Mouse (Mus musculus): ENCODE data around the gene Wdr78. TPM values are rescaled to one million over a fixed set of nuclear protein-coding genes. Genes with fewer than 3 reads are reported as not detected.

The Wdr78 gene
- total and polyA plus RNA-seq, 2 experiments from 2014 or later = 2.9 to 10.0 TPM

GRCm38 (mm10) chr4:103112651-103113050 lies 1.7 kb downstream of the Wdr78 start:
- Histone ChIP-seq H3K4me3 (ENCODE audit: low read depth, low read length) (no peak overlapping the region), H3K36me3 (ENCODE audit: insufficient read depth) (no peaks in the 10 kb centered on the region), H3K9ac (no peak overlapping the region), H3K9me3 (ENCODE audit: low read length) (no peaks in the 10 kb centered on the region), H3K4me2 (ENCODE audit: low read depth) (peak overlapping the region; percentile 68), H3K27ac (ENCODE audit: low read depth, low read length) (no peak overlapping the region), H3K27me3 (ENCODE audit: insufficient read depth, low read length) (no peaks in the 10 kb centered on the region), H3K4me1 (ENCODE audit: insufficient read depth) (peaks cover 19% of the 10 kb centered on the region)
- no peak for TF ChIP-seq CTCF (IDR thresholded peaks at IDR 0.05; ENCODE audit: low read depth)
- DNase-seq (no peak), ATAC-seq (no peak)
- WGBS = 20% methylated on average over 7 of the region's 7 CpGs

- 92% methylated on average over 5 of the region's 5 CpGs for WGBS
- Histone ChIP-seq H3K27ac (ENCODE audit: low read depth, low read length) (no peak overlapping the region), H3K4me1 (ENCODE audit: insufficient read depth) (no peaks in the 10 kb centered on the region), H3K4me2 (ENCODE audit: low read depth) (no peak overlapping the region), H3K36me3 (ENCODE audit: insufficient read depth) (no peaks in the 10 kb centered on the region), H3K9ac (no peak overlapping the region), H3K4me3 (ENCODE audit: low read depth, low read length) (no peak overlapping the region), H3K27me3 (ENCODE audit: insufficient read depth, low read length) (no peaks in the 10 kb centered on the region), H3K9me3 (ENCODE audit: low read length) (no peaks in the 10 kb centered on the region)
- DNase-seq (no peak), ATAC-seq (no peak)
- no peak for TF ChIP-seq CTCF (IDR thresholded peaks at IDR 0.05; ENCODE audit: low read depth)
Measured at GRCm38 (mm10) chr4:103098532-103098931, 15.8 kb downstream of the Wdr78 start.

GRCm38 (mm10) chr4:103095921-103096320 lies 18.4 kb downstream of the Wdr78 start:
- no peak overlapping the region for H3K4me2 ChIP-seq (ENCODE audit: low read depth)
- no peaks in the 10 kb centered on the region for H3K9me3 ChIP-seq (ENCODE audit: low read length)
- TF ChIP-seq CTCF (IDR thresholded peaks at IDR 0.05; ENCODE audit: low read depth) = no peak
- no peak overlapping the region for H3K9ac ChIP-seq
- no peak for ATAC-seq
- H3K4me3 ChIP-seq (ENCODE audit: low read depth, low read length) = no peak overlapping the region
- H3K36me3 ChIP-seq (ENCODE audit: insufficient read depth) = no peaks in the 10 kb centered on the region
- no peaks in the 10 kb centered on the region for H3K27me3 ChIP-seq (ENCODE audit: insufficient read depth, low read length)
- no peaks in the 10 kb centered on the region for H3K4me1 ChIP-seq (ENCODE audit: insufficient read depth)
- H3K27ac ChIP-seq (ENCODE audit: low read depth, low read length) = no peak overlapping the region
- WGBS = 91% methylated on average over 8 of the region's 8 CpGs
- no peak for DNase-seq

GRCm38 (mm10) chr4:103085237-103085636 lies 29.1 kb downstream of the Wdr78 start:
- H3K36me3 ChIP-seq (ENCODE audit: insufficient read depth) = no peaks in the 10 kb centered on the region
- H3K4me1 ChIP-seq (ENCODE audit: insufficient read depth) = no peaks in the 10 kb centered on the region
- ATAC-seq (no peak), DNase-seq (no peak)
- no peaks in the 10 kb centered on the region for H3K27me3 ChIP-seq (ENCODE audit: insufficient read depth, low read length)
- H3K4me3 ChIP-seq (ENCODE audit: low read depth, low read length) = no peak overlapping the region
- no peak for TF ChIP-seq CTCF (IDR thresholded peaks at IDR 0.05; ENCODE audit: low read depth)
- H3K27ac ChIP-seq (ENCODE audit: low read depth, low read length) = no peak overlapping the region
- WGBS = 92% methylated on average over 5 of the region's 5 CpGs
- no peaks in the 10 kb centered on the region for H3K9me3 ChIP-seq (ENCODE audit: low read length)
- no peak overlapping the region for H3K9ac ChIP-seq
- H3K4me2 ChIP-seq (ENCODE audit: low read depth) = no peak overlapping the region

DNA sequence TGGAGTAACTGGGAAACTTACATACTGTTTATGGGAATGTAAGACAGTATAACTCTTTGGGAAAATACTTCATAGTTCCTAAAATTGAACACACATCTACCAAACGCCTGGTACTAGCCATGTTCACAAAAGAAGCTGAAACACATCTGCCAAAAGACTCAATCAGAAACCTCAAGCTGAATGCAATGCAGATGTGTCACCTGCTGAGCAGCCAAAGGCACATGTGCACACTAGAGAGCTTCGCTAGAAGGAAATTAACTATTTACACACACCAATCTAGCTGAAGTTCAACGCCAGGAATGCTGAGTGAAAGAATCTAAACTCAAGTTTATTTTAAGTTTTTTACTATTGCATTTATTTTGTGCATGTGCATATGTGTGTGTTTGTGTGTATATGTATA lies 43.7 kb downstream of the Wdr78 start:
- no peak for DNase-seq
- Histone ChIP-seq H3K9me3 (ENCODE audit: low read length) (no peaks in the 10 kb centered on the region), H3K27ac (ENCODE audit: low read depth, low read length) (no peak overlapping the region), H3K4me2 (ENCODE audit: low read depth) (no peak overlapping the region), H3K9ac (no peak overlapping the region), H3K4me3 (ENCODE audit: low read depth, low read length) (no peak overlapping the region), H3K4me1 (ENCODE audit: insufficient read depth) (no peaks in the 10 kb centered on the region), H3K36me3 (ENCODE audit: insufficient read depth) (no peaks in the 10 kb centered on the region), H3K27me3 (ENCODE audit: insufficient read depth, low read length) (no peaks in the 10 kb centered on the region)
- no peak for ATAC-seq
- 70% methylated on average over 3 of the region's 3 CpGs for WGBS
- TF ChIP-seq CTCF (IDR thresholded peaks at IDR 0.05; ENCODE audit: low read depth) = no peak

DNA sequence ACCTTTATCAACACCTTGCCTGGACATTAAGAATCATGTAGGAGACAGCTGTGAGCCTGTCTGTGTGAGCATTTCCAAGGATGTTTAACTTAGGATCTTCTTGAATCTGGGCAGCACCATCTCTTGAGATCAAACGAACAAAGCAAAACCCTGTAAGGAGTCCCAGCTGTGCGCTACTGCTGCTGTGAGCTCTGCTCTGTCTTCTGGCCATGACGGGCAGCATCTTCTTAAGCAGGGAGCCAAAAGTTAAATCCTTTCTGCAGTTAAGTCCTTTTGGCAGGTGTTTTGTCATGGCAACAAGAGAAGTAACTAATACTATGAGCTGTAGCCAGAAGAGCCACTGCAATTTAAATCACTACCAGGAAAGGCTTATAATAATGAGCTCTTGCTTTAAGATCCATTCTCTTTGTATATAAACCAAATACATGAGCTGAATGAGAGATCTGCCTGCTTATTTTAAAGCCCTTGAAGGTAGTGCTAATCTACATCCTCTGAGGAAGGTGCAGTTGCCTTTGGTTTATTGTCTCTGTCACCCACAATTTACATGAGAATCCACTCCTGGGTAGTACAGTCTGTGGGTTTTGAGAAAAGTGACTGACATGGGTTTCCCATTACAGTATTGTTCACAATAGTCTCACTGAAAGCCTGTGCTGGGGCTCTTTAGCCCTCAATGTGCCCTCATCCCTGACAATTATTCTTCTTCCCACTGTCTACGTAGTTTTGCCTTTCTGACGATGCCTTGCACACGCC lies 46.3 kb downstream of the Wdr78 start:
- Histone ChIP-seq H3K4me1 (ENCODE audit: insufficient read depth) (no peaks in the 10 kb centered on the region), H3K9ac (no peak overlapping the region), H3K27me3 (ENCODE audit: insufficient read depth, low read length) (no peaks in the 10 kb centered on the region), H3K27ac (ENCODE audit: low read depth, low read length) (no peak overlapping the region), H3K4me2 (ENCODE audit: low read depth) (no peak overlapping the region), H3K36me3 (ENCODE audit: insufficient read depth) (no peaks in the 10 kb centered on the region), H3K9me3 (ENCODE audit: low read length) (no peaks in the 10 kb centered on the region), H3K4me3 (ENCODE audit: low read depth, low read length) (no peak overlapping the region)
- ATAC-seq (no peak), DNase-seq (no peak)
- no peak for TF ChIP-seq CTCF (IDR thresholded peaks at IDR 0.05; ENCODE audit: low read depth)
- 42% methylated on average over 6 of the region's 6 CpGs for WGBS

DNA sequence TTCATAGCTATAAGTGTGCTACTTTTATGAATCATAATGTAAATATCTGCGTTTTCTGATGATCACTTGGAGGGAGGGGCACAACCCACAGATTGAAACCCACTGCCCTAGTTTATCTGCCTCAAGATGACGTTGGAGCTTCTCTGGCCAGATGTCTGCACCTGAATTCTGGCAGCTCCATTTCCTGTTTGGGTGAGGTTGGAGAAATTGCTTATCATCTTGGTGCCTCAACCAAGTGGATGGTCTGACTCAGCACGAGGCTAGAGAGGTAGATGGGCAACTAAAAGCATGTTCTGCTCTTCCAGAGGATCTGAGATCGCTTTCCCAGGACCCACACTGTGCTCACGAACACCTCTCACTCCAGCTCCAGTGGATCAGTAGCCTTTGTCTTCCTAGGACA lies 49.4 kb downstream of the Wdr78 start:
- TF ChIP-seq CTCF (IDR thresholded peaks at IDR 0.05; ENCODE audit: low read depth) = no peak
- Histone ChIP-seq H3K27ac (ENCODE audit: low read depth, low read length) (no peak overlapping the region), H3K36me3 (ENCODE audit: insufficient read depth) (no peaks in the 10 kb centered on the region), H3K27me3 (ENCODE audit: insufficient read depth, low read length) (no peaks in the 10 kb centered on the region), H3K4me2 (ENCODE audit: low read depth) (no peak overlapping the region), H3K9me3 (ENCODE audit: low read length) (no peaks in the 10 kb centered on the region), H3K4me1 (ENCODE audit: insufficient read depth) (no peaks in the 10 kb centered on the region), H3K9ac (no peak overlapping the region), H3K4me3 (ENCODE audit: low read depth, low read length) (no peak overlapping the region)
- DNase-seq (no peak), ATAC-seq (no peak)
- 85% methylated on average over 5 of the region's 5 CpGs for WGBS

All from forebrain, postnatal 0 days (tissue).